Mouse (Mus musculus): ENCODE measurements around the gene Ssbp4.

The Ssbp4 gene

DNA sequence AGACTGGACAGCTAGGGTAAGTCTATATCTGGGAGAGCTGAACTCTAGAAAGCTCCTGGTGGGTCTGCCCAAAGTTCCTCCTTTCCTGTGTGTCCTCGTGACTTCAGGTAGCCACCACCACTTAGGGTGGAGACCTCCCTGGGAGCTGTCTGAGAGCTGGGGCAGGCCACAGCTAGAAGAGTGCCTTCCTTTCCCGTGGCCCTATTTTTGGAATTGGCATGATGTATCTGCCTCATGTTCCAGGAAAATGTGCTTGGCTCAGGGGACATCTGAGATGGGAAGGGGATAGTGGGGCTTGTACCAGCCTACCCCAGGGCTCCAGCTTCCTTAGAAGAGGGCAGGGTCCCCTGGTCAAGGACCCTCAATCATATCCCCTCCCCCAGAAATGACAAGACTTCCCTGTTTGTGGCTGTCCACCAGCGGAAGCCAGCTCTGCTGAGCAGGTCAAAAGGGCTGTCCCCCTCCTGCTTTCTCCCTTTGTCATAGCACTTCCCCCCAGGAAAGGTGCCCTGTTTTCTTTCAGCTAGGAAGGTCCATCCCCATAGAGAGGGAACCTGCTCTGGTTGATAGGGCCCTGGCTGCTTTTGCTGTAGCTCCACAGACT, 57.0 kb downstream of the Ssbp4 start:
- no peak for DNase-seq (ENCODE audit: low spot score)

GRCm38 (mm10) chr8:70549412-70550184, 59.1 kb downstream of the Ssbp4 start:
- DNase-seq (ENCODE audit: low spot score), result no peak

- DNase-seq (ENCODE audit: low spot score), result no peak
These were observed 60.9 kb downstream of the Ssbp4 start for GRCm38 (mm10) chr8:70547762-70548161.
